Mouse (Mus musculus) lung, postnatal 0 days (tissue): Measurements from ENCODE around the gene Pfas. TPM values are rescaled to one million over a fixed set of nuclear protein-coding genes. Genes with fewer than 3 reads are reported as not detected.
"Not testable (repeated sequence)": the region's sequence is repeated elsewhere in the genome, so short reads cannot be mapped to it uniquely, and the experiment has no call there.

Experiments used
- ATAC-seq: fragments of 200-750 bp; cut with Nextera tagmentation; 2 replicates; pipeline ENCODE4 v1.8.0; 2017; ENCODE audit warnings: moderate library complexity
- DNase-seq: peaks from one replicate; pipeline ENCODE4 v3.0.0-alpha.2; 2016; ENCODE audit warnings: low spot score
- H3K27ac ChIP-seq: fragments of 300-500 bp; sonication (generic); 2 replicates; pipeline ENCODE4 v1.5.1; 2014; ENCODE audit warnings: antibody characterized with exemption, mild to moderate bottlenecking, low read length, mixed read lengths
- H3K27me3 ChIP-seq: fragments of 300-500 bp; sonication (generic); replicated peaks from 2 replicates; pipeline ENCODE4 v1.6.1; 2014; ENCODE audit warnings: low read length, mixed read lengths; ENCODE audit not compliant: insufficient read depth
- H3K36me3 ChIP-seq: fragments of 300-500 bp; sonication (generic); 2 replicates; pipeline ENCODE4 v1.6.1; 2014; ENCODE audit warnings: low read length, mixed read lengths; ENCODE audit not compliant: insufficient read depth
- H3K4me1 ChIP-seq: fragments of 300-500 bp; sonication (generic); 2 replicates; pipeline ENCODE4 v1.6.1; 2014; ENCODE audit warnings: antibody characterized with exemption, low read depth, low read length, mixed read lengths; ENCODE audit not compliant: insufficient read depth
- H3K4me2 ChIP-seq: fragments of 300-500 bp; sonication (generic); replicated peaks from 2 replicates; pipeline ENCODE4 v1.6.1; 2014; ENCODE audit warnings: low read depth, mild to moderate bottlenecking, low read length, moderate library complexity, mixed read lengths
- H3K4me3 ChIP-seq: fragments of 300-500 bp; sonication (generic); 2 replicates; pipeline ENCODE4 v1.5.1; 2014; ENCODE audit warnings: low read depth, low read length
- H3K9ac ChIP-seq: fragments of 300-500 bp; sonication (generic); replicated peaks from 2 replicates; pipeline ENCODE4 v1.6.1; 2014; ENCODE audit warnings: low read depth, mild to moderate bottlenecking
- H3K9me3 ChIP-seq: fragments of 300-500 bp; sonication (generic); 2 replicates; pipeline ENCODE4 v1.6.1; 2016; ENCODE audit warnings: low read length, mixed read lengths
- CTCF ChIP-seq: IDR thresholded peaks from 2 replicates; pipeline ENCODE4 v1.5.1; 2016; ENCODE audit warnings: antibody characterized with exemption, mild to moderate bottlenecking
- EP300 ChIP-seq: IDR thresholded peaks from 2 replicates; pipeline ENCODE4 v1.6.1; 2016; ENCODE audit warnings: antibody characterized with exemption, mild to moderate bottlenecking, control low read depth
- WGBS: fragments of 180-500 bp; shearing (Covaris S2); extraction: QIAGEN DNeasy Blood & Tissue Kit; methylation state at CpG from one replicate; pipeline ENCODE4 v1.1.7; 2014; 5-methylcytosine and 5-hydroxymethylcytosine counted together
- polyA plus RNA-seq: library from polyadenylated mRNA; unstranded; fragments of >200 nt; fragmentation: Nextera tagmentation; extraction: Ambion mirVana; gene quantifications from 2 replicates; pipeline ENCODE4 v1.2.1, GENCODE M21; 2015

The Pfas gene
- polyA plus RNA-seq, 1 experiment from 2014 or later = 7.0 TPM

DNA sequence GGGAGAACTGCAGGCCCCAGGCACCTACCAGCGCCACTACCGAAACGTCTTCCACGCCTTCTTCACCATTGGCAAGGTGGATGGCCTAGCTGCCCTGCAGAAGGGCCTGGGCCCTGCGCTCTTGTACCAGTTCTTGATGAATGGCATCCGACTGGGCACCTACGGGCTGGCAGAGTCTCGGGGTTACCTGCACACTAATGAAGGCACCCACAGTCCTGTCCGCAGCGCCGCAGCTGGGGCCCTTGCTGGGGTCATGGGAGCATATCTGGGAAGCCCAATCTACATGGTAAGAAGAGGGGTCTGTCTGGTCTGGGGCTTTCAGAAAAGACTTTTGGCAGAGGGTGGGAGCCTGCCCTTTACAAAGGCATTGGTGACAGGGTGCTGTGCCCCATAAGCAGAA lies 39.5 kb downstream of the Pfas start:
- Histone ChIP-seq H3K9me3 (no peaks in the 10 kb centered on the region), H3K9ac (no peak overlapping the region), H3K4me1 (peaks cover 10% of the 10 kb centered on the region; the same call in 1 of the 2 replicates), H3K27me3 (no peaks in the 10 kb centered on the region), H3K27ac (no peak overlapping the region), H3K4me3 (no peak overlapping the region), H3K4me2 (0 out of 2 replicates have a peak overlapping the region, but pooled peaks have one; percentile 79), H3K36me3 (no peaks in the 10 kb centered on the region)
- no peak for TF ChIP-seq CTCF
- TF ChIP-seq EP300 = no peak
- ATAC-seq (no peak), DNase-seq (no peak)
- WGBS = 87% methylated on average over 11 of the region's 11 CpGs

DNA sequence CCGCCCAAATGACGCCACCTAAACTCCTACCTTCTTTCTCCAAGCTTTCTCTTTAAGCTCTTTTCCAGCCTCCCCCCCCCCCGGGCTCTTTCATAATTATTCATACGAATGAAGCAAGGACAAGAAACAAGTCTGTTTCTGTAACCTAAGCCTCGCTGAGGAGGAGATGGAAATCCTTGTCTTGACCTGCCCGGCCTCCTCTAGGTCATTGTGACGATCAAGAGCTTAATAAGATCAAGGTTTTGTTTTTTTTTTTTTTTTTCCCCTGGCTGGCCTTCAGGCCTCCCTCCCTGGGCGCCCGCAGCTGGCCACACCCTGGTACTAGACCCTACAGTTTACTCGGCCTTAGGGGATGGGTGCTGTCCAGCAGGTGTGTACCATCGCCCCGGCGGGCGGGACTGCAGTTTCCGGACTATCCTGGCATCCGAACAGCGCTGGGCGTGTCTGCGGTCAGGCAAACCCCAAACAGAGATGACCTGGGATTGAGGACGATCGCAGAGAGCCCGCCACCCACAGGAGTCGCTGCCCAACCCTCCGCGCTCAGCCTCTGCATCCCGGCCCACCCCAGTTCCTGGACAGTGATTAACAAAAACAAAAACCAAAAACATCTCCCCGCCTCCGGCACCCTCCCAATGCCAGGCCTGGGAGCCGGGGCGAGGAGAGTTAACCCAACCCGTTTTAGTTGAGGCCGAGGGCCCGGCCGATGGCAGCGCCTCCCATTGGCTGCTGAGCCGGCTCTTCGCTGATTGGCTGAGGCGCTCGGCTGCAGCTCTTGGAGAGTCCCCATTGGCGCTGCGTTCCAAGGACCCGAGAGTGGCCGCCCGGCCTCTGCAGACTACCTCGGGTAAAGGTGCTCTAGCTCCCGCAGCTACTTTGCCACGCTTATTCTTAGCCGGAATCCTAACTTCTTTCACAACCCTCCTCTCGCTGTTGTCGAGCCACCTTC lies 40.6 kb downstream of the Pfas start, which contains the start of gene Slc25a35:
Gene Slc25a35, plus strand, starts transcription at position 795 of the 946 bp plus-strand sequence.
- Histone ChIP-seq H3K4me3 (peak within 1 kb of the TSS; percentile 52), H3K27ac (peak within 1 kb of the TSS; percentile 38; the same call in 1 of the 2 replicates), H3K36me3 (no peaks in the 10 kb centered on the region), H3K9ac (0 out of 2 replicates have a peak within 1 kb of the TSS, but pooled peaks have one; percentile 26), H3K9me3 (no peaks in the 10 kb centered on the region), H3K4me1 (peaks cover 10% of the 10 kb centered on the region; the same call in 1 of the 2 replicates), H3K27me3 (no peaks in the 10 kb centered on the region), H3K4me2 (peak within 1 kb of the TSS; percentile 79)
- peak; percentile 96 for DNase-seq
- TF ChIP-seq CTCF (peak; percentile 44), EP300 (peak; percentile 12; the same call in 1 of the 2 replicates)
- WGBS = 1% methylated on average over 50 of the region's 50 CpGs
- ATAC-seq = peak; percentile 97

DNA sequence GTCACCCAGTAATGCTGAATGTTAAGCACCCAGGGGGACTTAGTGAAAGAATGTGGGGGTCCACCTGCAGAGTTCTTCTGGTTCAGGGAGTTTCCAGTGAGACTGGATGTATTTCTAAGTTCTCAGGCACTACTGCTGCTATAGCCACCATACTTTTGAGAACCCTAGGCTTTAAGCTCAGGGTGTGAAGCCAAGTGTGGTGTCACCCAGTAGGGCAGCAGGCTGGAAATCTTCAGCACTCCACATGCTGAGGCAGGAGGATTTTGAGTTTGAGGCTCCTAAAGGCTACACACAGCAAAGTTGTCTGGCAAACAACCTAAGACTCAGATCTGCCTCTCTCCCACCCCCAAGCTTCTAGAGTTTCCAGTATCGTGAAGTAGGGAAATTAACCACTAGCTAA lies 41.7 kb downstream of the Pfas start:
- Histone ChIP-seq H3K27me3 (no peaks in the 10 kb centered on the region), H3K9me3 (no peaks in the 10 kb centered on the region), H3K4me3 (no peak overlapping the region), H3K9ac (no peak overlapping the region), H3K27ac (no peak overlapping the region), H3K4me2 (no peak overlapping the region; the same call in 1 of the 2 replicates), H3K36me3 (no peaks in the 10 kb centered on the region), H3K4me1 (peaks cover 10% of the 10 kb centered on the region; the same call in 1 of the 2 replicates)
- no peak for DNase-seq
- ATAC-seq = no peak
- 24% methylated on average over 1 of the region's 1 CpGs for WGBS
- TF ChIP-seq EP300 (no peak), CTCF (no peak)

DNA sequence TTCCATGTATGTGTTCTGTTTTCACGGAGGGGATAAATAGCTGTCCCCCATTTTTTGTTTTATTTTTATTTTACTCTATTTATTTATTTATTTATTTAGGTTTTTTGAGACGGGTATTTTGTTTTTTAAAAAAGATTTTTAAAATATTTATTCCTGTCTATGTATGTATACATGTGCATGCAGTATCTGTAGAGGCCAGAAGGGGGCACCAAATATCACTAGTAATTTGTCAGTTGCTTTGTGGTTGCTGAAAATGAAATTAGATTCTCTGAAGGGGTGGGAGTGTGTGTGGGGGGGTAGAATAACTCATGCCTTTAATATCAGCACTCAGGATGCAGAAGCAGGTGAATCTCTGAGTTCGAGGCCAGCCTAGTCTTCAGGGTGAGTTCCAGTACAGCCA lies 42.4 kb downstream of the Pfas start:
- TF ChIP-seq CTCF (peak; percentile 75), EP300 (no peak)
- peak; percentile 79 for DNase-seq
- 37% methylated on average over 3 of the region's 3 CpGs for WGBS

DNA sequence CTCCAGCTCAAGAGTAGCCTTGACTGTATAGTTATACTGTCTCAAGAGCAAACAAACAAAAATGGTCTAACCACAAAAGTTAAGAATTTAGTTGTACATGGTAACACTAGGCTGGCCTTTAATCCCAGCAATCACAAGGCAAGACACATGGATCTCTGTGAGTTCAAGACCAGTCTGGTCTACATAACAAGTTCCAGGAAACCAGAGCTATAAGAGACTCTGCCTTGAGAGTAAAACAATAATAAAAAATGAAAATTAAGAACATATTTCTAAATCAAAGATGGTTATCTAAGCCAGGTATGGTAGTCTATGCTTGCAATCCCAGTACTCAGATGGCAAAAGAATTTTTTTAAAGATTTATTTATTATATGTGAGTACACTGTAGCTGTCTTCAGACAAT lies 43.2 kb downstream of the Pfas start:
- no peak overlapping the region for H3K27ac ChIP-seq
- DNase-seq = no peak
- TF ChIP-seq EP300 (no peak), CTCF (no peak)
- no peak for ATAC-seq
- H3K4me1 ChIP-seq = peaks cover 7% of the 10 kb centered on the region; the same call in 1 of the 2 replicates
- no peaks in the 10 kb centered on the region for H3K27me3 ChIP-seq
- no peaks in the 10 kb centered on the region for H3K36me3 ChIP-seq
- H3K4me2 ChIP-seq = no peak overlapping the region
- no peaks in the 10 kb centered on the region for H3K9me3 ChIP-seq
- H3K4me3 ChIP-seq = no peak overlapping the region
- H3K9ac ChIP-seq = no peak overlapping the region

More for the DNA sequence above, 42.4 kb downstream of the Pfas start:
- Histone ChIP-seq H3K9ac (no peak overlapping the region), H3K4me3 (no peak overlapping the region), H3K9me3 (no peaks in the 10 kb centered on the region), H3K27me3 (no peaks in the 10 kb centered on the region), H3K4me1 (peaks cover 9% of the 10 kb centered on the region; the same call in 1 of the 2 replicates), H3K36me3 (no peaks in the 10 kb centered on the region), H3K4me2 (no peak overlapping the region), H3K27ac (no peak overlapping the region)
- no peak for ATAC-seq

DNA sequence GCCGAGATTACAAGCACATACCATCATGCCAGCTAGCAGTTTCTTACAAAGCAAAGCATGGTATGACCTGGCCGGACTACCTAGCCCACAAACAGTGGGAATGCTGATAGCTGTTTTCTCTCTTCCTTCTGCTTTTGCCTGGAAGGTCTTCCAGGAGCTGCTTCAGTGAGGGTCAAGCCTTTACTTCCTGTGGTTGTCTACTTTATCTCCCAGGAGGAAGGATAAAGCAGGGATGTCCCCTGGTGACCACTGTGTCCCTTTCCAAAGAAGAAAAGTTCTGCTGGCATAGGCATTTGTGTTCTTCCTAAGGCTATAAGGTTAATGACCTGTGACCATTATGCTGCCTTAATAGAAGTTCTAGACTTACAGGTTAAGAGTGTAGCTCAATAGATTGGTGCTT lies 44.9 kb downstream of the Pfas start:
- H3K4me1 ChIP-seq = peaks cover 3% of the 10 kb centered on the region; the same call in 1 of the 2 replicates
- no peak overlapping the region for H3K9ac ChIP-seq
- H3K9me3 ChIP-seq = no peaks in the 10 kb centered on the region
- DNase-seq (no peak), ATAC-seq (no peak)
- H3K36me3 ChIP-seq = no peaks in the 10 kb centered on the region
- 61% methylated on average over 2 of the region's 2 CpGs for WGBS
- TF ChIP-seq CTCF (no peak), EP300 (no peak)
- H3K4me3 ChIP-seq = no peak overlapping the region
- H3K4me2 ChIP-seq = no peak overlapping the region
- no peak overlapping the region for H3K27ac ChIP-seq
- no peaks in the 10 kb centered on the region for H3K27me3 ChIP-seq

DNA sequence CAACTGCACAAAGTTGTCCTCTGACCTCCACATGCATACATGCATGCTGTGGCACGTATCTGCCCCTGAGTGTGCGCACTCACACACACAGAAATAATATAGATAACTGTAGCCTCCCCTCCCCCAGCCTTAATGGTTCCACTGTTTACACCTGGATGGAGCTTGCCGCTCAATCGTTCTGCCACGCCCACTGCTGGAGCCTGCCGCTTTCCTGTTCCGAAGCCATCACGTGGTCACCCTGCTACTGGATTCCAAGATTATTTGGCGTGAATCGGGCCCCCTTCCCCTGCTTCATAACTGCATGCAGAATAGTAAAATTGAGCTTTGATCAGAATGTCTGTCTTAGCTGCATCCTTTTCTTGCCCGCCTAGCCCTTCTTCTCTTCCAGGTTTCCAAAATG lies 46.1 kb downstream of the Pfas start:
- not testable (repeated sequence) for DNase-seq, H3K4me2 ChIP-seq, H3K36me3 ChIP-seq, H3K27me3 ChIP-seq, H3K27ac ChIP-seq, H3K9me3 ChIP-seq, H3K9ac ChIP-seq, ATAC-seq, H3K4me1 ChIP-seq, H3K4me3 ChIP-seq
- WGBS = 18% methylated on average over 11 of the region's 11 CpGs
